Mouse (Mus musculus) small intestine, adult 2 months (tissue): ENCODE data around the gene Inhbe.

Experiments
- CTCF ChIP-seq: fragments of 200-500 bp; IDR thresholded peaks from 2 replicates; pipeline ENCODE4 v1.5.1; 2012; ENCODE audit warnings: low read depth, mild to moderate bottlenecking, control low read depth, inconsistent platforms, low read length, moderate library complexity, mixed read lengths; ENCODE audit not compliant: insufficient replicate concordance, insufficient read length; ENCODE audit errors: extremely low read depth
- POLR2A ChIP-seq: fragments of 200-500 bp; IDR thresholded peaks from 2 replicates; pipeline ENCODE4 v1.6.1; 2012; ENCODE audit warnings: low read depth, mild to moderate bottlenecking, control low read depth, inconsistent platforms, low read length, moderate library complexity

GRCm38 (mm10) chr10:127371023-127371422, 16.8 kb upstream of the Inhbe start:
- TF ChIP-seq CTCF (no peak), POLR2A (no peak)
